Comparison of ENCODE assay signal across 8 mouse cellular contexts in genomic region chr15:102279092-102279782, GRCm38 (mm10). TPM values are rescaled to one million over a fixed set of nuclear protein-coding genes. Genes with fewer than 3 reads are reported as not detected.
A peak's percentile ranks its signal among the peaks of the same experiment; 100 is the strongest.
DNase-seq lines count a peak whose midpoint lies in the region; ATAC-seq and TF ChIP-seq lines count a peak whose summit lies in the region.

TSS of gene Mfsd5 (plus strand) at chr15:102279454.

- peaks cover 5% of the 10 kb centered on the region; the same call in 1 of the 2 replicates for H3K4me1 ChIP-seq in hindbrain, embryonic 11.5 days (replicated peaks; ENCODE audit: control insufficient read depth, insufficient read depth, low read length)

- H3K4me2 ChIP-seq in hindbrain, embryonic 11.5 days (replicated peaks; ENCODE audit: low read depth, low read length) = peak within 1 kb of the TSS; percentile 83

- H3K9me3 ChIP-seq in hindbrain, embryonic 11.5 days (ENCODE audit: control insufficient read depth, low read length) = no peaks in the 10 kb centered on the region

- CTCF ChIA-PET in Patski (lab: Charles Lee) = interaction anchor here (2.7 kb wide), 1 partner anchor 40 kb away, joined by 8 read pairs; no protein-coding TSS in a partner anchor

- peak; percentile 85 for ATAC-seq in Patski
- ATAC-seq in hindbrain, embryonic 11.5 days (ENCODE audit: low FRiP score) = peak; percentile 98

- DNase-seq in Patski (ENCODE audit: low read depth, low spot score) = peak; percentile 38
- peak; percentile 97 for DNase-seq in cerebellum, postnatal 10 days
- peak; percentile 62 to 84 for DNase-seq in frontal cortex, postnatal 10 days (ENCODE audit: low spot score in 2 of 2)
- peak; percentile 95 for DNase-seq in hindbrain, embryonic 11.5 days (ENCODE audit: low spot score)
- peak; percentile 84 to 91 for DNase-seq in layer of hippocampus, postnatal 10 days (ENCODE audit: low spot score in 2 of 2)
- peak; percentile 88 for DNase-seq in lung, postnatal 10 days
- peak; percentile 76 for DNase-seq in ovary, postnatal 14 days (ENCODE audit: low spot score)
- DNase-seq in thymus, postnatal 10 days (ENCODE audit: low spot score in 2 of 2) = peak; percentile 78 to 90

- H3K27me3 ChIP-seq in Patski = no peaks in the 10 kb centered on the region
- H3K27me3 ChIP-seq in hindbrain, embryonic 11.5 days (ENCODE audit: control insufficient read depth, insufficient read depth, low read length) = no peaks in the 10 kb centered on the region

- H3K9ac ChIP-seq in hindbrain, embryonic 11.5 days (ENCODE audit: low read depth, low read length) = peak within 1 kb of the TSS; percentile 87

- under 1% methylated on average over 65 of the region's 65 CpGs for WGBS in hindbrain, embryonic 11.5 days

- H3K4me3 ChIP-seq in hindbrain, embryonic 11.5 days (ENCODE audit: low read depth, low read length) = peak within 1 kb of the TSS; percentile 89

- in situ Hi-C loops in Patski (cut with MboI; ENCODE audit: low pct_unique_long_range_greater_than_20kb) = no loop called here

- H3K36me3 ChIP-seq in hindbrain, embryonic 11.5 days (ENCODE audit: control insufficient read depth, insufficient read depth, low read length) = 0 out of 2 replicates have a peak, but pooled peaks cover 4% of the 10 kb centered on the region

- POLR2A ChIA-PET in Patski (lab: Charles Lee) = interaction anchor here (0.8 to 1.6 kb wide), 6 partner anchors 13 to 239 kb away, joined by 3 to 6 read pairs (median 4); partner anchors contain the start of gene Tarbp2

- peak; percentile 87 for TF ChIP-seq CTCF in Patski (IDR thresholded peaks at IDR 0.05)

- H3K27ac ChIP-seq in hindbrain, embryonic 11.5 days (ENCODE audit: low read depth, low read length) = peak within 1 kb of the TSS; percentile 74

RNA-seq across cellular contexts. Expression of gene Mfsd5, which starts in this region (rescaled TPM):
- polyA plus RNA-seq in Patski (2021) = 47.4 TPM
- 51.6 and 57.0 TPM in 2 replicates for polyA plus RNA-seq in hindbrain, embryonic 11.5 days (2014; fragmentation: Nextera tagmentation; extraction: Ambion mirVana)
- 10 to 100 TPM; 33.3 to 33.9 TPM for total RNA-seq in layer of hippocampus, postnatal 10 days (2021)

Comparison
In these comparisons a context has a peak if more than half of its experiments do, and no peak if none do; other contexts are left out.
1. Peak in every context shown above with its lines: DNase-seq, ATAC-seq, H3K4me3 ChIP-seq and H3K27ac ChIP-seq.
2. DNase-seq: peak in every context shown above with its lines; median percentile 97 in cerebellum, postnatal 10 days; 95 in hindbrain, embryonic 11.5 days; 88 in lung, postnatal 10 days; 88 in layer of hippocampus, postnatal 10 days; 84 in thymus, postnatal 10 days; 76 in ovary, postnatal 14 days; 73 in frontal cortex, postnatal 10 days; 38 in Patski.